In genomic region chr6:85599310-85599709, GRCm38 (mm10) we compare ENCODE assay signal across 15 mouse cellular contexts.
"Had no signal": no experiment of that assay in that cellular context is flagged by ENCODE, and none has a peak within 500 bp of the region (broad histone marks: within the 10 kb centered on the region; RNA-seq: fewer than 3 reads in every experiment).

No protein-coding gene starts in this region.

- H3K27ac ChIP-seq: limb, embryonic 15.5 days; liver, embryonic 12.5 days; liver, embryonic 14.5 days; lung, embryonic 15.5 days; midbrain, embryonic 10.5 days; midbrain, embryonic 12.5 days; neural tube, embryonic 13.5 days; neural tube, embryonic 15.5 days had no signal

- H3K9ac ChIP-seq: limb, embryonic 15.5 days; liver, embryonic 12.5 days; liver, embryonic 14.5 days; lung, embryonic 15.5 days; midbrain, embryonic 12.5 days; neural tube, embryonic 13.5 days; neural tube, embryonic 15.5 days had no signal

- H3K9me3 ChIP-seq: limb, embryonic 15.5 days; liver, embryonic 12.5 days; lung, embryonic 15.5 days; midbrain, embryonic 10.5 days; midbrain, embryonic 12.5 days; neural tube, embryonic 13.5 days; neural tube, embryonic 15.5 days had no signal

- ATAC-seq: liver, embryonic 12.5 days; midbrain, embryonic 16.5 days had no signal

- H3K36me3 ChIP-seq: limb, embryonic 15.5 days; lung, embryonic 15.5 days; neural tube, embryonic 13.5 days; neural tube, embryonic 15.5 days had no signal

- H3K4me1 ChIP-seq: limb, embryonic 15.5 days; lung, embryonic 15.5 days; midbrain, embryonic 10.5 days; midbrain, embryonic 12.5 days; neural tube, embryonic 13.5 days; neural tube, embryonic 15.5 days had no signal

- DNase-seq: midbrain, embryonic 14.5 days; right cerebral cortex, postnatal 14 days; thymus, adult 18-20 months; thymus, postnatal 14 days; thymus, postnatal 36 days had no signal

- H3K27me3 ChIP-seq: limb, embryonic 15.5 days; liver, embryonic 12.5 days; lung, embryonic 15.5 days; midbrain, embryonic 12.5 days; neural tube, embryonic 13.5 days; neural tube, embryonic 15.5 days had no signal

- H3K4me2 ChIP-seq: limb, embryonic 15.5 days; liver, embryonic 12.5 days; lung, embryonic 15.5 days; midbrain, embryonic 12.5 days; neural tube, embryonic 13.5 days; neural tube, embryonic 15.5 days had no signal

- H3K4me3 ChIP-seq: limb, embryonic 15.5 days; liver, embryonic 12.5 days; lung, embryonic 15.5 days; midbrain, embryonic 10.5 days; midbrain, embryonic 12.5 days; myocyte; neural tube, embryonic 13.5 days; neural tube, embryonic 15.5 days had no signal
